Mouse (Mus musculus): ENCODE measurements around the gene 2310011J03Rik.

DNA sequence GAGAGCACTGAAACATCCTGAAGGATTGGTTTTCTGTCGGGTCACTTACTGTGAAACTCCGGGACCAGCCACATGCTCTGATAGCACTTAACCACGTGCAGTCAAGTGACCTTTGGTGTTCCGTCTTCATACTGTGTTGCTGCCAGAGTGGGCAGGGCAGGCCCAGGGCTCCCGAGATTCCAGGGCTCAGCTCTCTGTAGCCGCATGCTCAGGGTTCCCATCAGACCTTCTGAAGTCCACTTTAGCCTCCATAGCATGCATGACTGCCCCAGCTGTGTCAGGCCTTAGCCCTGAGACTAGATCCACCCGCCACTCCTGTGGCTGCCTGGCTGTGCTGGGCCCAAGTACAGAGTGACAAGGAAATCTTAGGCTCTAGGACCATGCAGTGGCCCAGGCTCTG lies 39.0 kb downstream of the 2310011J03Rik start:
- no peak for TF ChIP-seq CTCF (IDR thresholded peaks at IDR 0.05 in 2 of 3, conservative IDR thresholded peaks at IDR 0.05 in 1 of 3; ENCODE audit: control insufficient read depth in 1 of 3, insufficient read depth in 1 of 3, low read depth in 2 of 3, low read length in 3 of 3, poor library complexity in 1 of 3, severe bottlenecking in 1 of 3)
- no peak for TF ChIP-seq USF1 (IDR thresholded peaks at IDR 0.05; ENCODE audit: low read depth, low read length)
- no peak for TF ChIP-seq MAX (IDR thresholded peaks at IDR 0.05; ENCODE audit: low read length)
- no peak for TF ChIP-seq SMC3 (IDR thresholded peaks at IDR 0.05; ENCODE audit: low read depth, low read length)
- TF ChIP-seq RAD21 (IDR thresholded peaks at IDR 0.05; ENCODE audit: low read depth, low read length): no peak
- no peak for TF ChIP-seq EP300 (IDR thresholded peaks at IDR 0.05; ENCODE audit: low read depth in 1 of 2, low read length in 2 of 2)
- TF ChIP-seq POLR2A (IDR thresholded peaks at IDR 0.05; ENCODE audit: control insufficient read depth in 1 of 2, insufficient read depth in 1 of 2, low read depth in 1 of 2, low read length in 2 of 2, poor library complexity in 1 of 2): no peak
- TF ChIP-seq MEF2A (IDR thresholded peaks at IDR 0.05; ENCODE audit: extremely low read depth, insufficient replicate concordance, low read depth, low read length, poor library complexity, severe bottlenecking): no peak
- no peak for TF ChIP-seq MAFK (IDR thresholded peaks at IDR 0.05; ENCODE audit: borderline replicate concordance, low read depth, low read length)
- no peak for TF ChIP-seq UBTF (IDR thresholded peaks at IDR 0.05; ENCODE audit: borderline replicate concordance, insufficient read depth, low read depth, low read length)

All from MEL (cell line).